Mouse (Mus musculus): ENCODE measurements at regions not wholly inside any gene's neighbourhood (a gene's known extent, or its start where the extent isn't known, plus 50 kb on each side); places are given as distances from the start of the nearest gene placed in this dataset.
A peak's percentile ranks its signal among the peaks of the same experiment; 100 is the strongest.

GRCm38 (mm10) chr3:8751356-8751755 is 858.5 kb downstream of the Zfp704 start:
- intact Hi-C loops (cut with DNase I; ENCODE audit: low total_unique reads), result no loop called here
- no peak for DNase-seq

GRCm38 (mm10) chr3:8750858-8751257 is 859.0 kb downstream of the Zfp704 start:
- no peak for DNase-seq
- intact Hi-C loops (cut with DNase I; ENCODE audit: low total_unique reads), result no loop called here

- intact Hi-C loops (cut with DNase I; ENCODE audit: low total_unique reads), result no loop called here
- DNase-seq, result no peak
Measured at GRCm38 (mm10) chr3:8750162-8750561, 859.7 kb downstream of the Zfp704 start.

GRCm38 (mm10) chr3:8747201-8747600 is 862.7 kb downstream of the Zfp704 start:
- DNase-seq, result no peak
- intact Hi-C loops (cut with DNase I; ENCODE audit: low total_unique reads), result no loop called here

GRCm38 (mm10) chr3:8746677-8747076 is 863.2 kb downstream of the Zfp704 start:
- intact Hi-C loops (cut with DNase I; ENCODE audit: low total_unique reads), result no loop called here

GRCm38 (mm10) chr3:8746037-8746436 is 863.8 kb downstream of the Zfp704 start:
- intact Hi-C loops (cut with DNase I; ENCODE audit: low total_unique reads), result no loop called here
- no peak for DNase-seq

More at GRCm38 (mm10) chr3:8746677-8747076, 863.2 kb downstream of the Zfp704 start:
- no peak for DNase-seq

- intact Hi-C loops (cut with DNase I; ENCODE audit: low total_unique reads), result no loop called here
- DNase-seq, result no peak
Measured at GRCm38 (mm10) chr3:8744857-8745256, 865.0 kb downstream of the Zfp704 start.

GRCm38 (mm10) chr3:8743650-8744049 is 866.2 kb downstream of the Zfp704 start:
- intact Hi-C loops (cut with DNase I; ENCODE audit: low total_unique reads), result no loop called here
- no peak for DNase-seq

- DNase-seq, result no peak
- intact Hi-C loops (cut with DNase I; ENCODE audit: low total_unique reads), result no loop called here
Measured at GRCm38 (mm10) chr3:8741266-8742023, 868.4 kb downstream of the Zfp704 start.

- intact Hi-C loops (cut with DNase I; ENCODE audit: low total_unique reads), result no loop called here
- no peak for DNase-seq
Measured at GRCm38 (mm10) chr3:8740710-8741109, 869.2 kb downstream of the Zfp704 start.

GRCm38 (mm10) chr3:8739299-8739698 is 870.6 kb downstream of the Zfp704 start:
- DNase-seq, result no peak
- intact Hi-C loops (cut with DNase I; ENCODE audit: low total_unique reads), result no loop called here

- DNase-seq, result peak; percentile 29
- intact Hi-C loops (cut with DNase I; ENCODE audit: low total_unique reads), result no loop called here
Measured at GRCm38 (mm10) chr3:8736239-8736953, 873.5 kb downstream of the Zfp704 start.

- DNase-seq, result peak; percentile 23
- intact Hi-C loops (cut with DNase I; ENCODE audit: low total_unique reads), result no loop called here
Measured at GRCm38 (mm10) chr3:8734096-8734495, 875.8 kb downstream of the Zfp704 start.

GRCm38 (mm10) chr3:8731398-8731797 is 878.5 kb downstream of the Zfp704 start:
- DNase-seq, result peak; percentile 20
- intact Hi-C loops (cut with DNase I; ENCODE audit: low total_unique reads), result no loop called here

- DNase-seq, result no peak
- intact Hi-C loops (cut with DNase I; ENCODE audit: low total_unique reads), result no loop called here
Measured at GRCm38 (mm10) chr3:8721628-8722594, 888.0 kb downstream of the Zfp704 start.

- no peak for DNase-seq
- intact Hi-C loops (cut with DNase I; ENCODE audit: low total_unique reads), result no loop called here
Measured at GRCm38 (mm10) chr3:8720586-8721100, 889.2 kb downstream of the Zfp704 start.

GRCm38 (mm10) chr3:8718206-8718605 is 891.7 kb downstream of the Zfp704 start:
- no peak for DNase-seq
- intact Hi-C loops (cut with DNase I; ENCODE audit: low total_unique reads), result no loop called here

- intact Hi-C loops (cut with DNase I; ENCODE audit: low total_unique reads), result no loop called here
Measured at GRCm38 (mm10) chr3:8717334-8717812, 892.5 kb downstream of the Zfp704 start.

More at GRCm38 (mm10) chr3:8717334-8717812, 892.5 kb downstream of the Zfp704 start:
- DNase-seq, result peak; percentile 74
